Mouse (Mus musculus) CH12.LX (cell line): ENCODE measurements at regions not wholly inside any gene's neighbourhood (a gene's known extent, or its start where the extent isn't known, plus 50 kb on each side); places are given as distances from the start of the nearest gene placed in this dataset.
A peak's percentile ranks its signal among the peaks of the same experiment; 100 is the strongest.

Source experiments
- BHLHE40 ChIP-seq: IDR thresholded peaks from 2 replicates; pipeline ENCODE4 v1.6.1; 2011; ENCODE audit warnings: mild to moderate bottlenecking, low read depth, low read length, improper control_type of control experiment
- CTCF ChIP-seq, 2 experiments: IDR thresholded peaks in 1 of 2; conservative IDR thresholded peaks in 1 of 2; 2 replicates each; pipeline ENCODE4 v1.5.1; 2011 to 2012; ENCODE audit warnings: low read depth in 2 of 2, low read length in 2 of 2, improper control_type of control experiment in 1 of 2, inconsistent platforms in 1 of 2, mild to moderate bottlenecking in 1 of 2, moderate library complexity in 1 of 2
- E2F4 ChIP-seq: IDR thresholded peaks from 2 replicates; pipeline ENCODE4 v1.6.1; 2011; ENCODE audit warnings: low read depth, low read length, improper control_type of control experiment; ENCODE audit not compliant: insufficient replicate concordance
- EP300 ChIP-seq: IDR thresholded peaks from 2 replicates; pipeline ENCODE4 v1.6.1; 2011; ENCODE audit warnings: low read length, improper control_type of control experiment
- HCFC1 ChIP-seq: IDR thresholded peaks from 2 replicates; pipeline ENCODE4 v1.6.1; 2012; ENCODE audit warnings: low read depth, mild to moderate bottlenecking, inconsistent platforms, low read length, improper control_type of control experiment
- PAX5 ChIP-seq: IDR thresholded peaks from 2 replicates; pipeline ENCODE4 v1.6.1; 2012; ENCODE audit warnings: low read length, inconsistent platforms, mixed read lengths
- POLR2A ChIP-seq: IDR thresholded peaks from 2 replicates; pipeline ENCODE4 v1.6.1; 2011; ENCODE audit warnings: low read depth, mild to moderate bottlenecking, improper control_type of control experiment, low read length
- SIN3A ChIP-seq: IDR thresholded peaks from 2 replicates; pipeline ENCODE4 v1.6.1; 2012; ENCODE audit warnings: low read length, improper control_type of control experiment, inconsistent platforms
- UBTF ChIP-seq: IDR thresholded peaks from 2 replicates; pipeline ENCODE4 v1.6.1; 2012; ENCODE audit warnings: low read depth, mild to moderate bottlenecking, inconsistent platforms, low read length, improper control_type of control experiment, moderate library complexity
- USF1 ChIP-seq: IDR thresholded peaks from 2 replicates; pipeline ENCODE4 v1.6.1; 2014; ENCODE audit warnings: low read depth, mild to moderate bottlenecking, inconsistent platforms, low read length, improper control_type of control experiment
- ZMIZ1 ChIP-seq: IDR thresholded peaks from 2 replicates; pipeline ENCODE4 v1.6.1; 2012; ENCODE audit warnings: low read depth, mild to moderate bottlenecking, inconsistent platforms, low read length, improper control_type of control experiment
- ZNF384 ChIP-seq: IDR thresholded peaks from 2 replicates; pipeline ENCODE4 v1.6.1; 2012; ENCODE audit warnings: low read depth, low read length, improper control_type of control experiment, inconsistent platforms

DNA sequence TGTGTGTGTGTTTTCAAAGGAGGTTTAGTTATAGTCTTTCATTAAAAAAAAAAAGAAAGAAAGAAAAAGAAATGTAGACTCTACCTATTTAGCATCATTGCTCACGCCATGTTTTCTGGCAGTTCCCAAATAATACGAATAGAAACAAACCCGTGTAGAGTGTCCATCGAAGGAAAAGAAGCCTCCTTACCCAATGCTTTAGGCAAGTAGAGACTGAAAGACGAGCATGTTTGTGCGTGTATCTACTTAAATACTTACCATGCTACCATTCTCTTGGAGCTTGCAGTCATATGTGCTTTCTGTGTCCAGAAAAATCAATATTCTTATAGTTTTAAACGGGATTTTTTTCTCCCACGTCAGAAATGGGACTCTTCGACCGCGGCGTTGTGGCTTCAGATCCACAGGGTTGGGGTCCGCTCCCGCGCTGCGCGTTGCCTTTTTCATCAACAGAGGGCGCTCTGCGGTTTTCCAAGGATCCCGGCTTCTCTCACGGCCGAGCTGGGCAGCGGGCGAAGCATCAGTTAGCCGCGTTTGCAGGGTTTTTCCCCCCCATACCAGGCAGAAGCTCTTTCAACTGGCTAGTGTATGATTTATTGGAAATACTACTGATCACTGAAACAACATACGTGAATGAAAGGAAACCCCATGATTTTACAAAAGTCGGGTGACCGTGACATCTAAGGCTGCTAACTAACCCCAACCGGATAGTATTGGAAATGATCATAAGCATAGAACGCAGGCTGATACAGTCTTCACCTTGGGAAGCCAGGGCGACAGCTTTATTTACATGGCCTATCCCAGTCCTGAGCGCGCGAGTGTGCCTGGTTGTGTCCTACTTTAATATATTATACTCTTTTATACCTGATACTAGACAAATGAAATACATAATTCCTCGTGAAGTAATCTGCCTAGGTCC lies 156.5 kb upstream of the Sp4 start:
- TF ChIP-seq UBTF = no peak
- no peak for TF ChIP-seq PAX5
- TF ChIP-seq CTCF (conservative IDR thresholded peaks at IDR 0.05 in 1 of 2, IDR thresholded peaks at IDR 0.05 in 1 of 2; ENCODE audit: low read depth in 2 of 2, low read length in 2 of 2) = peak in 1 of 2 experiments; percentile 48; a peak in 2 of 4 replicates
- TF ChIP-seq BHLHE40 = no peak
- TF ChIP-seq SIN3A = no peak
- no peak for TF ChIP-seq EP300
- no peak for TF ChIP-seq POLR2A
- no peak for TF ChIP-seq HCFC1
- no peak for TF ChIP-seq ZNF384
- TF ChIP-seq ZMIZ1 = no peak
- no peak for TF ChIP-seq USF1
- no peak for TF ChIP-seq E2F4
